Comparison of ENCODE assay signal across 26 mouse cellular contexts in the genomic region with DNA sequence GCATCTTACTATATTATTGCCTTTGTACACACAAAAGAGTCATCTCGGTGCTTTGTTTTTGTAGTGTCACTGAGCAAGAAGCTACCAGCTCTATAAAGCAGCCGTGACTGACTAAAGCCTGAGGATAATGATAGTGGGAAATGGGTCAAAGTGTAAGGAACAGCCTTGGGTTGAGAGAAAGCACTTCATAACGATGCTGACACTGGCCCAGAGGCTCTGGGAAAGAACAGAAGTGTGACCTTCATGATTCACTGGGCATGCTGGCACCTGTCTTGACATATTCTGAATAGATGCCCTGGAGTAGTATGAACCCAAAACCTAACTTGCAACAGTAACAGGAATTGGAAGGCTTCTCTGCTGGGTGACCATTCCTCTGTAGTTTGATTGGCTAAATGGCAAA.
DNase-seq lines count a peak whose midpoint lies in the region; ATAC-seq and TF ChIP-seq lines count a peak whose summit lies in the region.
"Had no signal": no experiment of that assay in that cellular context is flagged by ENCODE, and none has a peak within 500 bp of the region (broad histone marks: within the 10 kb centered on the region; RNA-seq: fewer than 3 reads in every experiment).

No protein-coding gene starts in this region.

- H3K9ac ChIP-seq in midbrain, postnatal 0 days (replicated peaks; ENCODE audit: low read length, poor library complexity, severe bottlenecking) = no peak overlapping the region
- H3K9ac ChIP-seq in midbrain, embryonic 13.5 days (replicated peaks) = no peak overlapping the region
- H3K9ac ChIP-seq: forebrain, embryonic 13.5 days; heart, embryonic 13.5 days; hindbrain, embryonic 12.5 days; limb, embryonic 13.5 days; liver, embryonic 12.5 days; neural tube, embryonic 15.5 days had no signal

- TF ChIP-seq CTCF in midbrain, postnatal 0 days (IDR thresholded peaks at IDR 0.05) = no peak
- TF ChIP-seq CTCF in left cerebral cortex, adult 2 months (IDR thresholded peaks at IDR 0.05) = no peak

- no peaks in the 10 kb centered on the region for H3K27me3 ChIP-seq in midbrain, postnatal 0 days (ENCODE audit: insufficient read depth, low read length)
- no peaks in the 10 kb centered on the region for H3K27me3 ChIP-seq in midbrain, embryonic 13.5 days
- H3K27me3 ChIP-seq: forebrain, embryonic 13.5 days; heart, embryonic 13.5 days; hindbrain, embryonic 12.5 days; limb, embryonic 13.5 days; liver, embryonic 12.5 days; neural tube, embryonic 15.5 days had no signal

- no peaks in the 10 kb centered on the region for H3K36me3 ChIP-seq in midbrain, postnatal 0 days (ENCODE audit: insufficient read depth, low read length)
- no peaks in the 10 kb centered on the region for H3K36me3 ChIP-seq in midbrain, embryonic 13.5 days
- H3K36me3 ChIP-seq: heart, embryonic 13.5 days; hindbrain, embryonic 12.5 days; limb, embryonic 13.5 days; liver, embryonic 12.5 days; midbrain, embryonic 10.5 days; neural tube, embryonic 15.5 days had no signal

- no peak overlapping the region for H3K4me2 ChIP-seq in midbrain, postnatal 0 days (ENCODE audit: low read depth, low read length, poor library complexity, severe bottlenecking)
- no peak overlapping the region for H3K4me2 ChIP-seq in midbrain, embryonic 13.5 days (replicated peaks)
- H3K4me2 ChIP-seq: forebrain, embryonic 13.5 days; heart, embryonic 13.5 days; hindbrain, embryonic 12.5 days; limb, embryonic 13.5 days; liver, embryonic 12.5 days; neural tube, embryonic 15.5 days had no signal

- no peak overlapping the region for H3K27ac ChIP-seq in midbrain, postnatal 0 days (ENCODE audit: low read depth, low read length)
- no peak overlapping the region for H3K27ac ChIP-seq in midbrain, embryonic 13.5 days
- H3K27ac ChIP-seq in left cerebral cortex, adult 2 months = no peak overlapping the region
- H3K27ac ChIP-seq: forebrain, embryonic 13.5 days; heart, embryonic 13.5 days; hindbrain, embryonic 12.5 days; layer of hippocampus, adult 2 months; limb, embryonic 13.5 days; liver, embryonic 12.5 days; midbrain, embryonic 10.5 days; neural tube, embryonic 15.5 days had no signal

- intact Hi-C loops in left cerebral cortex, adult 2 months (cut with DNase I) = no loop called here

- 61% methylated on average over 3 of the region's 3 CpGs for WGBS in midbrain, postnatal 0 days
- 56% methylated on average over 3 of the region's 3 CpGs for WGBS in midbrain, embryonic 13.5 days

- no peak overlapping the region for H3K4me3 ChIP-seq in midbrain, postnatal 0 days (ENCODE audit: low read depth, low read length)
- no peak overlapping the region for H3K4me3 ChIP-seq in midbrain, embryonic 13.5 days (replicated peaks)
- H3K4me3 ChIP-seq in left cerebral cortex, adult 2 months = no peak overlapping the region
- H3K4me3 ChIP-seq: forebrain, embryonic 13.5 days; heart, embryonic 13.5 days; hindbrain, embryonic 12.5 days; layer of hippocampus, adult 2 months; limb, embryonic 13.5 days; liver, embryonic 12.5 days; midbrain, embryonic 10.5 days; neural tube, embryonic 15.5 days had no signal

- H3K9me3 ChIP-seq in midbrain, postnatal 0 days (ENCODE audit: low read length) = no peaks in the 10 kb centered on the region
- H3K9me3 ChIP-seq in midbrain, embryonic 13.5 days = no peaks in the 10 kb centered on the region
- H3K9me3 ChIP-seq: forebrain, embryonic 13.5 days; heart, embryonic 13.5 days; hindbrain, embryonic 12.5 days; limb, embryonic 13.5 days; liver, embryonic 12.5 days; midbrain, embryonic 10.5 days; neural tube, embryonic 15.5 days had no signal

- DNase-seq in cerebellum, adult 9-11 months = peak; percentile 2
- peak; percentile 9 for DNase-seq in midbrain, postnatal 0 days (ENCODE audit: low spot score)
- peak; percentile 2 for DNase-seq in embryo, embryonic 11 days
- no peak for DNase-seq in left cerebral cortex, adult 2 months (ENCODE audit: extremely low spot score in 1 of 2, low spot score in 2 of 2)
- no peak for DNase-seq in left cerebral cortex, adult 18-20 months (ENCODE audit: low spot score in 2 of 2)
- DNase-seq: cerebellum, adult 9-10 months; gastrocnemius, postnatal 10 days; heart, adult 11 months; heart, postnatal 14 days; kidney, adult 18-20 months; kidney, postnatal 14 days; lung, adult 18-20 months; lung, postnatal 10 days; thymus, adult 2 months; thymus, postnatal 4 days had no signal

- no peak for ATAC-seq in cerebellum, adult (ENCODE audit: insufficient number of reproducible peaks, low FRiP score, low TSS enrichment)
- ATAC-seq in midbrain, postnatal 0 days (ENCODE audit: low FRiP score) = no peak
- no peak for ATAC-seq in midbrain, embryonic 13.5 days
- ATAC-seq: CD4-positive, CD25-positive, alpha-beta regulatory T cell, adult 4 months; forebrain, embryonic 13.5 days; liver, embryonic 12.5 days had no signal

- no peaks in the 10 kb centered on the region for H3K4me1 ChIP-seq in midbrain, postnatal 0 days (ENCODE audit: insufficient read depth, low read length)
- no peaks in the 10 kb centered on the region for H3K4me1 ChIP-seq in midbrain, embryonic 13.5 days (replicated peaks)
- H3K4me1 ChIP-seq: forebrain, embryonic 13.5 days; heart, embryonic 13.5 days; hindbrain, embryonic 12.5 days; limb, embryonic 13.5 days; liver, embryonic 12.5 days; midbrain, embryonic 10.5 days; neural tube, embryonic 15.5 days had no signal

Comparison
In these comparisons a context has a peak if more than half of its experiments do, and no peak if none do; other contexts are left out.
1. DNase-seq: peak in cerebellum, adult 9-11 months (single experiment), midbrain, postnatal 0 days (single experiment) and embryo, embryonic 11 days (single experiment); none in left cerebral cortex, adult 2 months (0 of 2) and left cerebral cortex, adult 18-20 months (0 of 2).